ENCODE assay signal across 6 mouse cellular contexts in genomic region chr11:52471128-52471527, GRCm38 (mm10).
DNase-seq lines count a peak whose midpoint lies in the region; ATAC-seq lines count a peak whose summit lies in the region.

No protein-coding gene starts in this region.

- DNase-seq in 416B (ENCODE audit: low read depth) = peak; percentile 55
- DNase-seq in MEL-GATA-1-ER (ENCODE audit: extremely low read depth, low read depth) = peak; percentile 2

- peak; percentile 89 for ATAC-seq in common myeloid progenitor, adult 5-6 weeks (replicated peaks; ENCODE audit: low read depth, poor library complexity, severe bottlenecking)
- ATAC-seq in granulocyte monocyte progenitor cell, adult 5-6 weeks (replicated peaks; ENCODE audit: poor library complexity, severe bottlenecking) = peak; percentile 68
- ATAC-seq in hematopoietic stem cell, adult 5-6 weeks (replicated peaks in 1 of 2; ENCODE audit: insufficient read depth in 1 of 2, low FRiP score in 2 of 2, low TSS enrichment in 1 of 2, low read depth in 1 of 2, poor library complexity in 2 of 2, severe bottlenecking in 2 of 2) = peak; percentile 59 to 62; a peak in 2 of 4 replicates
- peak; percentile 64 for ATAC-seq in megakaryocyte progenitor cell, adult 5-6 weeks (replicated peaks; ENCODE audit: poor library complexity)

Comparison
In these comparisons a context has a peak if more than half of its experiments do, and no peak if none do; other contexts are left out.
1. Peak in every context shown above with its lines: DNase-seq and ATAC-seq.